ENCODE assay signal across 9 mouse cellular contexts in the genomic region with DNA sequence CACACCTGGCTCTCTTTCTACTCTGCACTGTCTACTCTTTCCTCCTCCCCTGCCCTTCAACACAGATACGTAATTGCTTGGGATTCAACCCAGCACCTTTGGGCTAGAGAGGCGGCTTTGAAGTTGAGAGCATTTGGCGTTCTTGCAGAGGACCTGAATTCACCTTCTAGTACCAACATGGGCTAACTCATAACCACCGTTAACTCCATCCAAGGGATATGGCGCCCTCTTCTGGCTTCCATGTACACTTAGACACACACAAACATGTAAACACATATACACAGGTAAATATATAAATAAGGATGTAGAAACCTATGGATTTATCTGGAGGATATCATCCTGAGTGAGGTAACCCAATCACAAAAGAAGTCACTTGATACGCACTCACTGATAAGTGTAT. TPM values are rescaled to one million over a fixed set of nuclear protein-coding genes. Genes with fewer than 3 reads are reported as not detected.
DNase-seq lines count a peak whose midpoint lies in the region; ATAC-seq lines count a peak whose summit lies in the region.
"Had no signal": no experiment of that assay in that cellular context is flagged by ENCODE, and none has a peak within 500 bp of the region (broad histone marks: within the 10 kb centered on the region; RNA-seq: fewer than 3 reads in every experiment).

No protein-coding gene starts in this region.

- no peaks in the 10 kb centered on the region for H3K27me3 ChIP-seq in heart, embryonic 10.5 days (ENCODE audit: insufficient read depth, poor library complexity, severe bottlenecking)
- H3K27me3 ChIP-seq: neural tube, embryonic 12.5 days had no signal

- WGBS in heart, embryonic 10.5 days = 33% methylated on average over 6 of the region's 6 CpGs

- H3K9me3 ChIP-seq in heart, embryonic 10.5 days = no peaks in the 10 kb centered on the region
- H3K9me3 ChIP-seq: neural tube, embryonic 12.5 days had no signal

- ATAC-seq in frontal cortex, adult (ENCODE audit: low TSS enrichment) = no peak

- no peak overlapping the region for H3K27ac ChIP-seq in heart, embryonic 10.5 days
- H3K27ac ChIP-seq: neural tube, embryonic 12.5 days had no signal

- no peaks in the 10 kb centered on the region for H3K36me3 ChIP-seq in heart, embryonic 10.5 days
- H3K36me3 ChIP-seq: neural tube, embryonic 12.5 days had no signal

- peak; percentile 90 for DNase-seq in heart, adult 11 months
- DNase-seq in heart, embryonic 10.5 days (ENCODE audit: low spot score) = no peak
- peak; percentile 52 to 69 for DNase-seq in urinary bladder, postnatal 36 days (ENCODE audit: low spot score in 2 of 2)
- no peak for DNase-seq in urinary bladder, adult 2 months (ENCODE audit: low spot score)
- peak; percentile 72 for DNase-seq in embryo, embryonic 10.5 days (ENCODE audit: low spot score)
- peak; percentile 79 to 88 for DNase-seq in kidney, postnatal 36 days
- DNase-seq in retina, postnatal 7 days (ENCODE audit: low read depth, low spot score) = peak; percentile 17

- H3K4me1 ChIP-seq in heart, embryonic 10.5 days = 0 out of 2 replicates have a peak, but pooled peaks cover 2% of the 10 kb centered on the region
- H3K4me1 ChIP-seq: neural tube, embryonic 12.5 days had no signal

- H3K4me3 ChIP-seq in heart, embryonic 10.5 days = no peak overlapping the region
- H3K4me3 ChIP-seq: neural tube, embryonic 12.5 days had no signal

RNA-seq across cellular contexts. Expression of gene Plin2, which starts 25.2 kb away (rescaled TPM):
- 74.0 and 90.7 TPM in 2 replicates for polyA plus RNA-seq in heart, embryonic 10.5 days (2016; fragmentation: Nextera tagmentation; extraction: Ambion mirVana)
- 129 and 151 TPM in 2 replicates for polyA plus RNA-seq in urinary bladder, adult 2 months (2012; rRNA removed)

RNA-seq across cellular contexts. Expression of gene Dennd4c, which starts 53.3 kb away (rescaled TPM):
- 4.6 and 6.7 TPM in 2 replicates for polyA plus RNA-seq in heart, embryonic 10.5 days (2016; fragmentation: Nextera tagmentation; extraction: Ambion mirVana)
- polyA plus RNA-seq in urinary bladder, adult 2 months (2012; rRNA removed) = 12.5 and 15.2 TPM in 2 replicates

Comparison
In these comparisons a context has a peak if more than half of its experiments do, and no peak if none do; other contexts are left out.
1. DNase-seq: peak in heart, adult 11 months (single experiment), urinary bladder, postnatal 36 days (2 of 2), embryo, embryonic 10.5 days (single experiment), kidney, postnatal 36 days (2 of 2) and retina, postnatal 7 days (single experiment); none in heart, embryonic 10.5 days (single experiment) and urinary bladder, adult 2 months (single experiment).